Mouse (Mus musculus) kidney, adult 9 months (tissue): ENCODE data around the gene Ctsll3.

Experiments used
- DNase-seq: peaks from one replicate; pipeline ENCODE4 v3.0.0; 2022

Ctsll3 gene

DNA sequence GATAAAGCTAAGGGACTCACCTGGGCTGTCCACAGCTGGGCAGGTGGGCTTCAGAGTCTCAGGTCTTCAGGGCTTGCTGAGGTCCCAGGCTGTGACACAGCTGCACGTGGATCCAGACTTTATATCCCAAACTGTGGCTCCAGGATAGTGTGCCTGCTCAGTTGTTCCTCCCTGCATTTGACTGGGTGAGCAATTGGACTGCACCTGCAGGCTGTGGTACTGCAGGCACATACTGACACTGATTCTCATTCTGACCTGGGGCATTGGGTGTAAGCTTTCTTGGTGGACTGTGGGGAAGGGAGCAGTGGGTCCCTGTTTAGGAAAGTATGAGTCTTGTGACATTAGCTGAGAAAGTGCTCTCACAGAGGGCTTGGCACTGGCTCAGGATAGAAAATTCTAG is at the start of gene Ctsll3:
Gene Ctsll3 (minus strand): TSS at position 101 of the 400 bp plus-strand sequence.
- DNase-seq = no peak

DNA sequence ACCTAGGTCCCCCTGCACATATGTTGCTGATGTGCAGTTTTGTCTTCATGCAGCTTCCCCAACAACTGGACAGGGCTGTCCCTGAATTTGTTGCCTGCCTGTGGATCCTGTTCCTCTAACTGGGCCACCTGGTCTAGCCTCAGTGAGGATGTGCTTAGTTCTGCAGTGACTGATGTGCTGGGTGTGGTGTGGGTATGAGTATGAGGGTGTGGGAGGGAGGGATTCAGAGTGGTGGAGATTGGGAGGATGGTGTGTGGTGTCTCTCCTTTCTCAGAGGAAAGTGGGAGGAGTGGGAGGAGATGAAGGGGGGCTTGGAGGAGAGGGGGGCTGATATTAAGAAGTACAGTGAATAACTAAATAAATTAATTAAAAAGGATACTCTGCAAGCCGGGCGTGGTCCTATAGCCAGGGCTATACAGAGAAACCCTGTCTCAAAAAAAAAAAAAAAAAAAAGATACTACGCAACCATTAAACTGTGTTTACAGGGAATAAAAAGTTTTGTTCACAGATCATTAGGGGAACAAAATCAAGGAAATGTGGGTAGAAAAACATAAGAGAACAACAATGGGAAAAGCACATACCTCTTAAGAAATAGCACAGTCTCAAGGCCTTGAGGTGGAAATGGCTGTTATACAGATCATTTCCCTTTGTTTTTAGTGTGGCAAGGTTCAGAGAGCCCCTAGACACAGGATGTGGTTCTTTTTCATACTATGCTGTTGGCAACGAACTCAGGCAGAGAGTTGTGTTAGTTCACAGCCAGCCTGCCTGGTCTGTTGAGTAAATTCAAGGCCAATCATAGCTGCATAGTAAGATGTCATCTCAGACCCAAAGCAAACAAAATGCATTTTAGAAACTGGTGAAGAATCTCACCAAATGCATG is 45.8 kb upstream of the Ctsll3 start:
- DNase-seq = peak; percentile 6

DNA sequence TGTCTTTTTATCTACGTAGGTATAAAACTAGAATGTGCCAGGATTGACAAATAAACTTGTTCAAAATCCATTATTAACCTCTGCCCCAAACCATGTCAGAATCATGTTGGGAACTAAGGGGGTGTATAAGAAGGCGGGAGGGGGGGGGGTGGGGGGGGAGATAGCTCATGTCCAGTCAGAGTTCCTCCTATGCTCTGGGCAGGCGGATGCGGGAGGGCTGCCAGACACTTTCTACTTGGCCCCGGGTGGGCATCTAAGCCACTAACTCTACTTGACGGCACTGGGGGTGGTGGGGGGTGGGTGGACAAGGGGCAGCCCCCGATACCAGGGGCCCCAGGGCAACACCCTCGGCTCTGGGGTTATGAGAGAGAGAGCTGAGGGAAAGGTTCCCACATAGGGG is 40.5 kb upstream of the Ctsll3 start:
- DNase-seq = no peak

DNA sequence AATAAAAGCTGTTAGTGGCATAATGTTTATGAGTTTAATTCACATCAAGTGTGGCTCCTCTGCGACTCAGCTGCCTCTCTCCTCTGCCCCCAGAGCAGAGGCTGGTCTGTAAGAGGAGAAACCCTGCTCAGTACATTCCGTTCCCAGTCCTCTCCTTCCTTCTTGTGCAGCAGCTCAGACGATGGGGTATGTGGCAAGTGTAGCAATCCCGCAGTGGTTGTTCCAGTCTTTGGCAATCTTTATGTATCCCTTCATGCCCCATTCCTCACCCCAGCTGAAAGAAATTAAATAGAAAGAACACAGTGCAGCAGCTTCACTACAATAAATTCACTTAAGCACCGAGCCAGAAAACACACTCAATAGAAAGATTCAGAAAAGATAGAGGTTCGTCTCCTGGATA is 40.1 kb upstream of the Ctsll3 start:
- DNase-seq = no peak

DNA sequence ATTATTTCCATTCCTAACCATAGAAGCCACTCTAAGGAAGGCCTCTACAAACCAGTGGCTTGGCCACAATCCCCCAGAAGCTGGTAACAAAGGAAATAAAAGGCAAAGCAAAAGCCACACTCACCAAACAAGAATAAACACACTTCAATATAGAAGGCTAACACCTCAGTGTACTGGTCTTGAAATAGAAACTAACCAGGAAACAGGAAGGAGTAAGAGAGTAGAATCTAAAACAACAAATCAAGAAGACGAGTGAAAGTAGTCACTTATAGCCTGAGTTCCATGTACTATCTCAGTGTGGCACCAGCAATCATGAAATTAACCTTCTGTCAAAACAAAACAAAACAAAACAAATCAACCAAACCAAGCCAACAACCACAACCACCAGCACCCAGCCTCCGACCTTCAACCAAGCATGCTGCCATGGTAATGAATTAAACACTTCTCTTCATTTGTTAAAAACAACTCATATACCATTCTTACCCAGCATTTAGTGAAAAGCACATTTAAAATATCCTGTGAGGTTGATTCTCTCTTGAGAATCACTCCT is 36.8 kb upstream of the Ctsll3 start:
- DNase-seq = no peak

DNA sequence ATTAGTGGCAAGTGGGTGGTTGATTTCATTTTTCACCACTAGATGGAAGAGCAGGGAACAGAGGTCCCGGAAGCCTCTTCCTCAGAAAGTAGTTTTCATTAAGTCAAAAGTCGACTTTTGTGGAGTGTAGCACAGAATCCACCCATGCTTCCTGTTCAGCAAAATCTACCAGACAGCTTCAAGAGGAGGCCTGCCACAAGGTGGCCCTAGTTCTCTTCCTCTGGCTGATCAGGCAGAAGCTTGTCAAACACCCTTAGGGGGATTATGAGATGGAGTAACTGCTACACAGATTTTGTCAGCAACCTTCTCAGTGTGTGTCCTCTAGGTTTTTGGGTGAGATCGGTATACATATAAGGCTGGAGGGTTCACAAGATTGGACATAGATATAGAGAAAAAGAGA is 23.4 kb upstream of the Ctsll3 start:
- no peak for DNase-seq

DNA sequence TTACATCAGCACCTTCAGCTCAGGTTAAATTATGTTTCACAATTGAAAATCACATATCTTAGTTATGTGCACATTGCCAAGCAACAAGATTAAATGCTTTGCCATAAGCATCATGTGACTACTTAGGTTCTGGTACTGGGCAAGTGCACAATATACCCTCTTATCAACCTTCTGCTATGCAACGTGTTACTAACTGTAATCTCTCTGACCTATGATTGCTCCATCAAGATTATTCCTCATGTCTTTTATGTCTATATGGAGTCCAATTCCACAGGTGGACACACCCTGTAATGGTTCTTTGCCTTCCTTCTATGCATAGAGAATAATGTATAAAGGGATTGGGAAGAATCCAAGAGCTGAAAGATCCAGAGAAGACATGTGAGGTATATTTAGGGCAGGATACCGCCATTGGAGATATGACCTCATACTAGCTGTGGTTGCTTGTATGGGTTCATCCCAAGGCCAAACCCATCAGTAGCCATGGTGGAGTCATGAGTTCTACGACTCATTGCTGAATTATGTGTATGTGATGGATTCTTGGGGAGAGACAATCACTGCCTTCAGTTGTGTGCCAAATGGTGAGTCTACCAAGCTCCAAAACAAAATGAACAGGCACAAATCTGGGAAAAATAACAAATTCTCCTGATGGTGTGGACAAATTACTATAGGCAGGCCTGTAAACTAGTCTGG is 18.0 kb upstream of the Ctsll3 start:
- no peak for DNase-seq

DNA sequence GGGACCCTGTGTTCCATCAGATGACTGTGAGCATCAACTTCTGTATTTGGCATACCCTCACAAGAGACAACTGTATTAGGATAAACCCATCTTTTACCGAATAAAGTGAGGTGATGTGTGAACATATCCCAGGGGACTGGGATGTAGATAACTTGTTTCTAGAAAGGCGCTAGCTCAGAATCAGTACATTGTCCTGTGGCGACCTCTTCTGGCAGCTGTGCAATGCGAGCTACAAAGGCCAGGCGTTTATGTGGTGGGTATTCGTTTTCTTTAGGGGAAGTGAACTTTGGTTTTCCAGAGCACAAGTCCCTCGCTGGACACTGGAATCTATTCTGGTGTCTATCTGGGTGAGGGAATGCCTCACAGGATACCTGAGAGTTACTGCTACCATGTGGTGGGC is 16.8 kb upstream of the Ctsll3 start:
- peak; percentile 39 for DNase-seq

DNA sequence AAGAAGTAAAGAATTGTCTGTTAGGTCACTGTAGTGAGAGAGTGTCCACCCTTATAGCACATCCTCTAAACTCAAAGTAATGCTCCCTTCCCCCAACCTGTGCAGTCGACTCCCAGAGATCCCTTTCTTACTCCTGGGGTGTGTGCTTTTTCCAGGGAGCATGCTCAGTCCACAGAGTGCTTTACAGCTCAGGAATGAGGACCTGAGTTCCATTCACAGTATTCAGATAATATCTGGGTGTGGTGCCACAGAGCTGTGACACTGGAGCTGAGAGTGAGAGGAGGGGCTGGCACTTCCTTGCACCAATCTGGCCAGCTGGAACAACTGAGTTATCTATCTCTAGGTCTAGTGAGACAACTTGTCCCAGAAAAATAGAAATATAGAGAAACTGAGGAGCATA is 11.1 kb upstream of the Ctsll3 start:
- no peak for DNase-seq

DNA sequence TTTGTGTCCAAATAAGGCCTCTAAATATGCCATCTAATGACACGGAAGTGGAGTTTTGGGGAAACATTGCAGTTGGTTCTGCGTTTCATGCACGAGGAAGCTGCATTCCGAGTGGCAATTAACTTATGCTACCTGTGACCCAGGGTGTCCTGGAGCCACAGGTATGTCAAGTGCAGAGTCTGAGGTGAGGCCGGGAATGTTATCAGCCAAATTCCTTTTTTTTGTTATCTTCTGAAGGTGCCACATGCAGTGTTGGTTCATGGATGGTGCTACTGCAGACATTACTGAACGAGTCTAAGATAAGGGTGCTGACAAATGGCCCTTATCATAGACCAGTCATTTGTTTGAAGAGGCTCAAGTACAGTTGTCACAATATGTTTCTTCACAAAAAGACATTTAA is 10.1 kb upstream of the Ctsll3 start:
- no peak for DNase-seq

DNA sequence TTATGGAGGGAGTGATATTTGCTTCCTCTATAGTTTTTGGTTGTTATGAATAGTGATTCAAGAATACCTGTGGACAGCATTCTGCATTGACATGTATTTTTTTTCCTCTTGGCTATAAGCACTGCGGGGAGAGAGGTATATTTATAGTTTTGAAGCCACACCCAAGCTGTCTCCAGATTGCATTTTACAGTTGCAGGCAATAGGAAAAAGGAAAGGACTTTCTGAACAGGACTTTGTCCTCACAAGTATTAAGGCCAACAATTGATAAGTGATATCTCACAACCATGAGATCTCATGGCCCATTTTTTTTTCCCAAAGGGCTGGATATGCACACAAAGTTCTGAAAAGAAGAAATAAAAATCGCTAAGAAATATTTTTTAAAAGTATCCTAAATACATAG is 7.0 kb upstream of the Ctsll3 start:
- DNase-seq = no peak

DNA sequence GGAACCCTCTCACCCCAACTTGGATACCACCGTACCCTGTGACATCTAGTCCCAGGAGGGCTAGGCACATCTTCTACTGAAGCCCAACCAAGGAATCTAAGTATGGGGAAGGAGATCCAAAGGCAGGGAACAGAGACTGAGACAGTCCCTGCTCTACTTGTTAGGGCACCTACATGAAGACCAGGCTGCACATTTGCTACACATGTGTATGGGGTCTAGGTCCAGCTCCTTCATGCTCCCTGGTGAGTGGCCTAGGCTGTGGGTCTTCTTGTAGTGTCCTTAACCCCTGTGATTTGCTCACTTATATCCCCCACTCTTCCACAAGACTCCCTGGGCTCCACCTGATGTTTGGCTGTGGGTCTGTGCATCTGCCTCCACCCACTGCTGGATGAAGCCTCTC is 13.2 kb downstream of the Ctsll3 start:
- DNase-seq = no peak

DNA sequence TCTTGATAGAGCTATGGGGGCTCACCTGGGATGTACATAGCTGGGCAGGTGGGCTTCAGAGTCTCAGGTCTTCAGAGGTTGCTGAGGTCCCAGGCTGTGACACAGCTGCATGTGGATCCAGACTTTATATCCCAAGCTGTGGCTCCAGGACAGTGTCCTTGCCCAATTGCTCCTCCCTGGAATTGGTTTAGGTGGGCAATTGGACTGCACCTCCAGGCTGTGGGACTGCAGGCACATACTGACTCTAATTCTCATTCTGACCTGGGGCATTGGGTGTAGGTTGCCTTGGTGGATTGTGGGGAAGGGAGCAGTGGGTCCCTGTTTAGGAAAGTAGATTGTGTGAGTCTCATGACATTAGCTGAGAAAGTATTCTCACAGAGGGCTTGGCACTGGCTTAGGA is 16.4 kb downstream of the Ctsll3 start, which contains the start of gene BC051665:
Gene BC051665 (minus strand): TSS at position 101 of the 400 bp plus-strand sequence.
- DNase-seq = no peak

DNA sequence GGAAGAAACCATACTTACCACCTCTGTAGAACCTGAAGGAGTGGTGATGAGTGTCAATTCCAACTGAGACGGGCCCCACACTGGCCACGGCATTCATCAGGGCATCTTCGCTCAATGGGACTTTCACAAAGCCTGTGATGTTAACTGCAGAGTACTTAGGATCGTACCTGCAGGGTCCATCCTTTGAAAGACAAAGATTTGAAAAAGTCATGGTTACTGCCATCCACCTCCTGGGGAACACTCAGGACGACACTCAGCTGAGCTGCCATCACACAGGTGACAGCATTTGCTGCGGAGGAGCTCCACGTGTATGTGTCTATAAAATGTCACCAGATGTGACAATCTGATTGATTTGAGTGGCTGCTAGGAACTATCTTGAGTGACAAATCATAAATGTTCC is 19.3 kb downstream of the Ctsll3 start:
- DNase-seq = no peak

DNA sequence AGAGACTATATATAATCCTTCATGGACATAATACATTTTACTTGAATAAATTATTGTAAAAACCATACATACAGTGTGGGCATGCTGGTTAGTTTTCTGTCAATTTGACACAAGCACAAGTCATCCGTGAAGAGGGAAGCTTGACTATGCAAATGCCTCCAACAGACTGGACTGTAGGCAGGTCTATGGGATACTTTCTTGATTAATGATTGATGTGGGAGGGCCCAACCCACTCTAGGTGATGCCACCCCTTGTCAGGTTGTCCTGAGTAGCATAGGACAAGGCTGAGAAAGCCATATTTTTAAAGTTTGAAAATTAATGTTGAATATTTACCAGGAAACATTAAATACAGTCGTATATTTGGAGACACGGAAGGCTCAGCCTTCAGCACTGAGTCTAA is 22.1 kb downstream of the Ctsll3 start:
- DNase-seq = no peak

DNA sequence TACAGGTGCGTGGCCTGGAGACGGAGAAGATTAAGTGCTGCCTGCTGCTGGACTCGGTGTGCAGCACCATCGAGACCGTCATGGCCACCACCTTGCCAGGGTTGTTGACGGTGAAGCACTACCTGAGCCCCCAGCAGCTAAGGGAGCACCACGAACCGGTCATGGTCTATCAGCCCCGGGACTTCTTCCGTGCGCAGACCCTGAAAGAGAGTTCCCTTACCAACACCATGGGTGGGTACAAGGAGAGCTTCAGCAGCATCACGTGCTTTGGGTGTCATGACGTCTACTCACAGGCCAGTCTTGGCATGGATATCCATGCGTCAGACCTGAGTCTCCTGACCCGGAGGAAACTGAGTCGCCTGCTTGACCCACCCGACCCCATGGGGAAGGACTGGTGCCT is 41.5 kb downstream of the Ctsll3 start:
- DNase-seq = no peak

DNA sequence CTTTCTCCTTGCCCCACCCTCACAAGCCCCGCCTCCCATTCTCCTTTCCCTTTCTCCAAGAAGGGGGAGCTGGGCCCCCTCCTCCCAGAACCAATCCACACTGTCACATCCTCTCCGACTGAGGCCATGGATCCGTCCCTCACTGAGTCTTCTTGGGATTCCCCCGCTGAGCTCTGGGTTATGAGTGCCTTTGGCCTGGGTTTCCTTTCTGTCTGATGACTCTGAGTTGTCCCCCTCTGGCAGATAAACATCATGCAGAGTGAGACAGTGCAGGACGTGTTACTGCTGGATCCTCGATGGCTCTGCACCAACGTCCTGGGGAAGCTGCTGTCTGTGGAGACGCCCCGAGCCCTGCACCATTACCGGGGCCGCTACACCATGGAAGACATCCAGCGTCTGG is 42.3 kb downstream of the Ctsll3 start:
- DNase-seq = no peak

DNA sequence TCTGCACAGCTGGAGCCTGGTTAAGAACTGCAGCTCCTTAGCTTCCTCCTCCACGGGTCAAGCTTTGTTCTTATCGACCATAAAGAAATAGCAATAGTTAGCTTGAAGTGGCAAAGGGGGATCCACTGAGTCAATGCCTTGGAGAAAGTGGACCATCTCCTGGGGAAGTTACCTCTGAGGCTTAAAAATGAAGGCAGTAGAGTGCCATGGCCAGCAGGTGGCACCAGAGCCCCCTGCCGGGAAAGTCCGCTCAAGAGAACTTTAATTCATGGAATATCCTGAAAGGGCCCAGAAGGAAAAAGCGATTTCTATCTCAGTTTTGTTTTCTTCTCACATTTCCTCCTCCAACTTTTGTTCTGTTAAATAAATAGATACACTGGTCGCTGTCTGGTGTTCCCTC is 43.5 kb downstream of the Ctsll3 start:
- DNase-seq = peak; percentile 52

DNA sequence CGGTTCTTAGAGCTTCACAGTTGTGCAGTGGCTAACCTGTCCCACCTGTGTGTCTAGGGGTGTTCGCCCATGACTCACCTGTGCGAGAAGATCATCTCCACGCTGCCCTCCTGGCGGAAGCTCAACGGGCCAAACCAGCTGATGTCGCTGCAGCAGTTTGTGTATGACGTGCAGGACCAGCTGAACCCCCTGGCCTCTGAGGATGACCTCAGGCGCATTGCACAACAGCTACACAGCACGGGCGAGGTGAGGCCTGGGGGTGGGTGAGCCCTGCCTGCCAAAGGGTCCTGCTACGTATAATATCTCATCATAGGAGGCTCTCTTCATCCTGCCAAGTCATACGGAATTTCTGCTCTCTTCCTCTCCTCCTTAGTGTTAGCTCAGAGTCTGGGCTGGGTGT is 45.4 kb downstream of the Ctsll3 start:
- no peak for DNase-seq

DNA sequence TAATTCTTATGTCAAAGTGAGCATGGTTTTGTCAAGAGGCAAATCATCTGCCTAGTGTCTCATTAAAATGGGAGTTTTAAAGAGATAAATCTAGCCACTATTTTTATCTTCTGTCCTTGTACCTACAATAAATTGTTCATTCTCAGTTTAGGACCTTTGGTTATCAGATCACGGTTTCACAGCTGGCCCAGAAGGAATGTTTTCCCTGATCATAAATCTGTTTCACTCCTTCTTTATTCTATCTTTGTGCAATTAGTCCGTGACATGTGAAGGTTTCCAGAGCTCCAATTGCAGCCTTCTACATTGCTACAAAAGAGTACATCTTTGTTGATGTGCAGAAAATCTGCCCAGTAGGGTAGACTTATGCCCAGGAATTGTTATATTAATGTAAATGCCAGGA is 47.4 kb downstream of the Ctsll3 start:
- DNase-seq = no peak

DNA sequence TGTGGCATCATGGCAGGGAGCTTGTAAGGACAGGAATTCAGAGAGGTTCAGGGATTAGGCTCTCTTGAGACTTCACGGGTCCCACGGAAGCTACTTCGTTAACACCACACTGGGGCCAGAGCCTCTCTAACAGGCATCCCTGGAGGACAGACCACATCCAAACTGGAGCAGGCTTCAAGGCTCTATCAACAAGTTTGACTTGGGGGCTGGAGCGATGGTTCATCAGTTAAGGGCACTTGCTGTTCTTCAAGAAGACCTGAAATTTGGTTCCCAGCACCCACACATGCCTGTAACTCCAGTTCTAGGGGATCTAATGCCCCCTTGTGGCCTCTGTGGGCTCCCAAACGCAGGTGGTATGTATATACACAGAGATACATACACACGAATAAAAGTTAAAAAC is 49.4 kb downstream of the Ctsll3 start:
- DNase-seq = no peak

DNA sequence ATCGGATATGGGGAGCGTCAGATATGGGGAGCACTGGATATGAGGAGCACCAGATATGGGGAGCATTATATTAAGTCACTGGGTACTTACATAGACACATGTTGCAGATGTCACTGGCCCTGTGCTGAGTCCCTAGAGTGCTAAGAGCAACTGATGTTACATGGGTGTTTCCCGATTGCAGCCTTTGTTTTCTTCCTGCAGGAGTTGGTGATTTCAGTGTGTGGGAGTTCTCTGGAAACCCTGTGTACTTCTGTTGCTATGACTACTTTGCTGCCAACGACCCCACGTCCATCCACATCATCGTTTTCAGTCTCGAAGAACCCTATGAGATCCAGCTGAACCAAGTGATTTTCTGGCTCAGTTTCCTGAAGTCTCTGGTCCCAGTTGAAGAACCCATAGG is 51.7 kb downstream of the Ctsll3 start:
- DNase-seq = no peak

DNA sequence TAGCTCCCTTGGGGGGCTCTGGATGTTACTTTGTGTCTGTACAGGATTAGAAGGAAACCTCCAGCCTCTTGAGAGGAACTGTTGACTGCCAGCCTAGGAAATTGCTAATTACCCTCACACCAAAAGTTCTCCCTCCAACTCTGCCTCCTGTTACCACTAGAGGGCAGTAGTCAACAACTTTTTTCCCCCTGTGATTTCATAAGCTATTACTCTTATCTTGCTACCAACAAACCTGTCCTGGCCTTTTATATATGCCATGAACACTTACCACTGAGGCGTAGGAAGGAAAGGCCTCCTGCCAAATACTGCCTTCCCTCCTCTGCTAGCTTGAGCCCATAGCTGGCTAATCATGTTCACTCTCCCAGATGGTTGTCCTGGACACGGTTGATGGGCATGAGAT is 54.1 kb downstream of the Ctsll3 start:
- DNase-seq = peak; percentile 32
